Mouse (Mus musculus): Measurements from ENCODE around the gene Arl8a.

DNA sequence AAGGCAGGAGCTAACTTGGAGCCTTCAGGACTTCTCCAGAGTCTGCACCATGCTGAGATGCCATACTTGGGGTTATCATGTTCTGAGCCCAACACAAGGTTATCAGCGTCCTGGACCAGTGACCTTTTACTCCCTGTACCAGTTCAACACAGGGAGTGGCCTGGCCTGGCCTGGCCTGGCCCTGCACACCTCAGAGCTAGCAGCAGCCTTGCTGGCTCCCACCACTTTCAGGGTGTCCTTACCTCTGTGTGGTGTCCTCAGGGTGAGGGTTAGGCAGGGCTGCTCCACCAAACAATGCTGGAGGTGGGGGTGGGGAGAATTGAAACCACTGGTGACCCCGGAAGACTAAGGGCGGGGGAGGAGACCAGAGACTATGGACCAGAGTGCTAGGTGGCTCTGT lies 36.4 kb downstream of the Arl8a start:
- TF ChIP-seq POLR2A (IDR thresholded peaks at IDR 0.05; ENCODE audit: low read depth, low read length) (no peak), CTCF (IDR thresholded peaks at IDR 0.05; ENCODE audit: borderline replicate concordance, insufficient read depth, low read length) (no peak)
